Mouse (Mus musculus) CH12.LX (cell line): ENCODE results near the gene Olfr646.

Source experiments
- CTCF ChIP-seq, 2 experiments: IDR thresholded peaks in 1 of 2; conservative IDR thresholded peaks in 1 of 2; 2 replicates each; pipeline ENCODE4 v1.5.1; 2011 to 2012; ENCODE audit warnings: low read depth in 2 of 2, low read length in 2 of 2, improper control_type of control experiment in 1 of 2, inconsistent platforms in 1 of 2, mild to moderate bottlenecking in 1 of 2, moderate library complexity in 1 of 2
- ETS1 ChIP-seq: conservative IDR thresholded peaks from 2 replicates; pipeline ENCODE4 v1.6.1; 2012; ENCODE audit warnings: low read depth, mild to moderate bottlenecking, inconsistent platforms, low read length, improper control_type of control experiment, moderate library complexity
- GABPA ChIP-seq: IDR thresholded peaks from 2 replicates; pipeline ENCODE4 v1.6.1; 2012; ENCODE audit warnings: low read depth, low read length, improper control_type of control experiment, inconsistent platforms; ENCODE audit not compliant: insufficient replicate concordance
- MAZ ChIP-seq: IDR thresholded peaks from 2 replicates; pipeline ENCODE4 v1.6.1; 2012; ENCODE audit warnings: low read depth, mild to moderate bottlenecking, inconsistent platforms, low read length, improper control_type of control experiment, moderate library complexity
- MYC ChIP-seq: IDR thresholded peaks from 2 replicates; pipeline ENCODE4 v1.6.1; 2011; ENCODE audit warnings: low read depth, mild to moderate bottlenecking, improper control_type of control experiment, low read length
- NRF1 ChIP-seq: IDR thresholded peaks from 2 replicates; pipeline ENCODE4 v1.6.1; 2014; ENCODE audit warnings: low read depth, mild to moderate bottlenecking, inconsistent platforms, low read length, improper control_type of control experiment, moderate library complexity
- POLR2A ChIP-seq: IDR thresholded peaks from 2 replicates; pipeline ENCODE4 v1.6.1; 2011; ENCODE audit warnings: low read depth, mild to moderate bottlenecking, improper control_type of control experiment, low read length
- RAD21 ChIP-seq: IDR thresholded peaks from 2 replicates; pipeline ENCODE4 v1.6.1; 2011; ENCODE audit warnings: low read depth, mild to moderate bottlenecking, low read length, improper control_type of control experiment, moderate library complexity
- USF2 ChIP-seq: conservative IDR thresholded peaks from 2 replicates; pipeline ENCODE4 v1.6.1; 2011; ENCODE audit warnings: low read depth, low read length, improper control_type of control experiment
- ZNF384 ChIP-seq: IDR thresholded peaks from 2 replicates; pipeline ENCODE4 v1.6.1; 2012; ENCODE audit warnings: low read depth, low read length, improper control_type of control experiment, inconsistent platforms

DNA sequence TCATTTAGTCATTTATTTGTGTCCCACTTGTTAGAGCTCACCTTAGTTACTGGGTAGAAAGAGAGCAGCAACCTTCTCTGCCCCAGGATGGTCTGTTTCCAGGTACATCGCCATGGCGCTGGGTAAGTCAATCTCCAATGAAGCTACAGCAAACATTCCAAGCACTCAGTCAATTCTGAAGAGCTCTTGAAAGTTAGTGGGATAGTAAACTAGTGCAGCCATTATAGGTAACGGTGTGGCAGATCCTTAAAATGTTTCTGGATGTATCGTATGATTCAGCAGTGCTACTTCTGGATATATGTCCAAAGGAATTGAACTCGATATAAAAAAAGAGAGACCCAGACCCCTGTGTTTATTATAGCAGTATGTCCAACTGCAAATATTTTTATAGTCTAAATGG is 32.6 kb downstream of the Olfr646 start, which contains the start of gene Olfr643:
- TF ChIP-seq CTCF (conservative IDR thresholded peaks at IDR 0.05 in 1 of 2, IDR thresholded peaks at IDR 0.05 in 1 of 2; ENCODE audit: low read depth in 2 of 2, low read length in 2 of 2) (no peak), GABPA (no peak), POLR2A (no peak), ETS1 (no peak), NRF1 (no peak), ZNF384 (no peak), USF2 (no peak), MYC (no peak), RAD21 (no peak), MAZ (no peak)
